Mouse (Mus musculus) midbrain, embryonic 10.5 days (tissue): Measurements from ENCODE around the gene Mrps16. TPM values are rescaled to one million over a fixed set of nuclear protein-coding genes. Genes with fewer than 3 reads are reported as not detected.

Experiments used
- DNase-seq: peaks from one replicate; pipeline ENCODE4 v3.0.0-alpha.2; 2017; ENCODE audit warnings: low spot score
- H3K27ac ChIP-seq: fragments of 300-500 bp; sonication (generic); replicated peaks from 2 replicates; pipeline ENCODE4 v1.5.1; 2016; ENCODE audit warnings: mild to moderate bottlenecking
- H3K27me3 ChIP-seq: fragments of 300-500 bp; sonication (generic); 2 replicates; pipeline ENCODE4 v1.6.1; 2016; ENCODE audit warnings: low read depth, mild to moderate bottlenecking; ENCODE audit not compliant: poor library complexity, severe bottlenecking
- H3K36me3 ChIP-seq: fragments of 300-500 bp; sonication (generic); 2 replicates; pipeline ENCODE4 v1.6.1; 2016; ENCODE audit warnings: mild to moderate bottlenecking, moderate library complexity
- H3K4me1 ChIP-seq: fragments of 300-500 bp; sonication (generic); 2 replicates; pipeline ENCODE4 v1.6.1; 2016
- H3K4me3 ChIP-seq: fragments of 300-500 bp; sonication (generic); 2 replicates; pipeline ENCODE4 v1.5.1; 2016; ENCODE audit warnings: mild to moderate bottlenecking, moderate library complexity
- H3K9me3 ChIP-seq: fragments of 300-500 bp; sonication (generic); replicated peaks from 2 replicates; pipeline ENCODE4 v1.6.1; 2016; ENCODE audit warnings: mild to moderate bottlenecking
- WGBS: fragments of 180-500 bp; shearing (Covaris S2); methylation state at CpG from one replicate; pipeline ENCODE4 v1.1.7; 2016; 5-methylcytosine and 5-hydroxymethylcytosine counted together
- polyA plus RNA-seq: library from polyadenylated mRNA; unstranded; fragments of >200 nt; fragmentation: Nextera tagmentation; extraction: Ambion mirVana; gene quantifications from 2 replicates; pipeline ENCODE4 v1.2.1, GENCODE M21; 2016

Mrps16 gene
- polyA plus RNA-seq, 1 experiment from 2014 or later = 85.5 TPM

DNA sequence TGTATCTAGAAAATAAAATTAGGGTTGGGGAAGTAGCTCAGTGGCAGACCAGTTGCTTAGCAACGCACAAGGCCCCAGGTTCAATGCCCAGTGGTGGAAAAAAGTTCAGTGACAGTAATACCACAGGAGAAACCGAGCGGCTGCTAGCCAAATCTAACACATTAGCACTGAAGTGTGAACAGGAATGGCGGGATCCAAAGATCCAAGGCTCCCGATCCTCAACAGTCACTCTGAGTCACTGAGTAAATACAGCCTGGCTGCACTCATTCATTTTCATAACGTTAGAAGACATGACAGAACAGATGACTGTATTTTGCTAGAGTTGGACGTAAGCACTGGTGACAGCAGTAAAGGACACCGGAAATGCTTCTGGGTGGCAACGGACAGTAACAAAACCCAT is 47.5 kb downstream of the Mrps16 start:
- DNase-seq = no peak
- peaks cover 54% of the 10 kb centered on the region for H3K36me3 ChIP-seq

DNA sequence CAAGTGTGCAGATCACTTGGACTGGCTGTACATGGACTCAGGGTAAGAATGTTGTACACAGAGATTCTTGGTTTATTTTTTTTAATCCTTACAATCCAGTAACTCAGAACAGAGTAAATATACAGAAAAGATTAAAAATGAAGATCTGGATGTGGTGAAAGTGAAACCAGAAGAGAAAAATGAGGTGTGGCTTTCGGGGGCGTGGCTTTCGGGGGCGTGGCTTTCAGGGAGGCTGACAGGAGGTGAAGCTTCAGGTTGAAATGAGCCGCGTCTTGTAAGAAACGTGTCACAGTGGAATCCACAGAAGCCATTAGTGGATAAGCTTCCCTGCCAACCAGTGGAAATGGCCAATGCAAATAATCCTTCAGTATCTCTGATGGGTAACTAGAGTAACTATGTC is 52.6 kb downstream of the Mrps16 start:
- Histone ChIP-seq H3K4me3 (no peak overlapping the region), H3K27ac (no peak overlapping the region), H3K4me1 (no peaks in the 10 kb centered on the region), H3K9me3 (no peaks in the 10 kb centered on the region), H3K36me3 (peaks cover 94% of the 10 kb centered on the region), H3K27me3 (no peaks in the 10 kb centered on the region)
- 80% methylated on average over 7 of the region's 7 CpGs for WGBS
- no peak for DNase-seq

More for the DNA sequence above, 47.5 kb downstream of the Mrps16 start:
- peaks cover 20% of the 10 kb centered on the region for H3K4me1 ChIP-seq
- H3K27ac ChIP-seq = no peak overlapping the region
- peak overlapping the region; percentile 67; the same call in 1 of the 2 replicates for H3K4me3 ChIP-seq
- H3K27me3 ChIP-seq = no peaks in the 10 kb centered on the region
- 93% methylated on average over 9 of the region's 9 CpGs for WGBS
- H3K9me3 ChIP-seq = no peaks in the 10 kb centered on the region

DNA sequence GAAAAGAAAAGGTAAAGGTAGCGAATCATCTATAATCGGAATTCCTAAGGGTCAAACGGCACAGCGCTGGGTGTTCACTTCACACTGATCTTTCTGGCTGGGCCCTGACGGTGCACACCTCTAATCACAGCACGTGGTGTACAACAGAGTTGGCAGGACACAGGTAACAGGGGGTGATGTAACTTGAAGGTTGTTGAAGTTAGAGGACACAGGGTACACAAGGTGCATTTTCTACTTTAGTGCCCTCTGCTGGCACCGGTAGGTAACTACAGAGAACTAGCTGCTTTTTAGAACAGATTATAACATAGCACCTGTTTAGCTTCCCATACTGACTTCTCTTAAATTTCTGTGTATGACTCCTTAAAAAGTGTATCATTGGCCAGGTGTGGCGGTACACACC is 53.3 kb downstream of the Mrps16 start:
- WGBS = 85% methylated on average over 8 of the region's 8 CpGs
- no peaks in the 10 kb centered on the region for H3K4me1 ChIP-seq
- H3K27me3 ChIP-seq = no peaks in the 10 kb centered on the region
- H3K27ac ChIP-seq = no peak overlapping the region
- peaks cover 94% of the 10 kb centered on the region for H3K36me3 ChIP-seq
- DNase-seq = no peak
- no peaks in the 10 kb centered on the region for H3K9me3 ChIP-seq
- H3K4me3 ChIP-seq = no peak overlapping the region

DNA sequence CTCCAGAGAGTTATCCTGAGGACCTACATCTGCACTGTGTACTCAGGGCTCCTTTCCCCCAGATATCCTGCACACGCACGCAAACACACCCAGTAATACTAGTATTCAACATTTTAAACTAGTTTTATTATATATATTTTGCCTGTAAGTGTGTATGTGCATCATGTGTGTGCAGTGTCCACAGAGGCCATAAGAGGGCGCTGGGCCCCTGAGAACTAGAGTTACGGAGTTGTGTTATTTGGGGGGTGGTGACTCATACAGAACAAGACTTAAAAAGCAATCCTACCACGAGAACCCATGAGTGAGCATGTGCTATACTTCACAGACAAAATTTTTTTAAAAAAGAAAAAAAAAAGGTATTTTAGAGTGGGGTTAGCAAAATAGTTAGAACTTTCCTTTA is 54.0 kb downstream of the Mrps16 start:
- peaks cover 94% of the 10 kb centered on the region for H3K36me3 ChIP-seq
- H3K27me3 ChIP-seq = no peaks in the 10 kb centered on the region
- no peaks in the 10 kb centered on the region for H3K9me3 ChIP-seq
- DNase-seq = no peak
- H3K27ac ChIP-seq = no peak overlapping the region
- H3K4me3 ChIP-seq = no peak overlapping the region
- no peaks in the 10 kb centered on the region for H3K4me1 ChIP-seq
- WGBS = 94% methylated on average over 5 of the region's 5 CpGs

Other genes starting within 250 kb of the Mrps16 start
- 10.2 TPM in 2 replicates for gene Kcnk5, start 211.8 kb downstream of the Mrps16 start, polyA plus RNA-seq
- gene Kcnk16, start 124.4 kb downstream of the Mrps16 start, polyA plus RNA-seq = not detected in 2 replicates
- gene Nudt13, start 98.9 kb downstream of the Mrps16 start, polyA plus RNA-seq = 11.8 and 13.4 TPM in 2 replicates
- gene Ecd, start 45.5 kb downstream of the Mrps16 start, polyA plus RNA-seq = 73.8 and 77.1 TPM in 2 replicates
- gene Fam149b, start 45.5 kb downstream of the Mrps16 start, polyA plus RNA-seq = 46.4 and 50.4 TPM in 2 replicates
- gene Dnajc9, start 4.7 kb downstream of the Mrps16 start, polyA plus RNA-seq = 331 and 350 TPM in 2 replicates
- gene Cfap70, start 58.6 kb upstream of the Mrps16 start, polyA plus RNA-seq = 0.46 and 0.66 TPM in 2 replicates
- 11.8 and 15.5 TPM in 2 replicates for gene Anxa7, start 86.5 kb upstream of the Mrps16 start, polyA plus RNA-seq
- gene Mss51, start 103.3 kb upstream of the Mrps16 start, polyA plus RNA-seq = 1.1 and 1.2 TPM in 2 replicates
- gene Ppp3cb, start 152.9 kb upstream of the Mrps16 start, polyA plus RNA-seq = 40.9 and 48.8 TPM in 2 replicates
- gene Usp54, start 247.4 kb upstream of the Mrps16 start, polyA plus RNA-seq = 14.2 and 14.3 TPM in 2 replicates